Mouse (Mus musculus): ENCODE data around the gene Prg2. TPM values are rescaled to one million over a fixed set of nuclear protein-coding genes. Genes with fewer than 3 reads are reported as not detected.

Gene Prg2
- total and polyA plus RNA-seq, 3 experiments = 0.17 to 0.42 TPM; not detected in 1

DNA sequence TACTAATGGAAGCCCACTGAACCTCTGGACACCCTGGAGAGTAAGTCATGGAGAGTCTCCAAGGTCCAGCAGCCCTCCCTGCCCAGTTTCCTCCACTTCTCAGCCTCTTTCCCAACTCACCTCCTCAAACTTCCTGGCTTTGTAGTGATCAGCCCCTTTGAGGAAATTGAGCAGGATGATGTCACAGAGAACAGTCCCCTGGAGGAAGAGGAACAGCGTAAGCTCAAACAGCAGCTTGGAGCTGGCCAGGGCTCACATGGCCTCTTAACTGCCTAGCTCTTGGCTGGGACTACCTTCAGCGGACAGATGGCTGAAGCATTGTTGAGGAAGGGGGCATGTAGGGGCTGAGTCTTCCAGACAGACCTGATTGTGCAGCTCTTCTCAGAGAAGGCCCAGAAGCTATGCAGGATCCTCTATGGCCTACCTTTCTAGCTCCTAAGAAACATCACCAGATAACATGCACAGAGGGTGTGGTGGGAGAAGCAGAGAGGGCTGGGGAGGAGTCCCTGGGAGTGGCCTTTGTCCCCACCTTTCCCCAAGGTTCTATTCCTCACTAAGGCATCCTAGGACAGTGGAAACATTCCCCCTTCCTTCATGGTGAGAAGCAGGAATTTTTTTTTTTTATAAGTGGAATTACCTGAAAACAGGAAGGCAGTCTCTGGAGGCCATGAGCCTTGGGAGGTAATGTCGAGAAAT, 19.4 kb downstream of the Prg2 start:
- H3K4me3 ChIP-seq (ENCODE audit: control insufficient read depth in 1 of 2, insufficient read depth in 1 of 2, low read depth in 2 of 2, low read length in 2 of 2) = no peak overlapping the region
- H3K9ac ChIP-seq (ENCODE audit: control insufficient read depth, low read depth, low read length, poor library complexity, severe bottlenecking) = no peak overlapping the region
- H3K4me1 ChIP-seq (ENCODE audit: control insufficient read depth in 1 of 2, insufficient read depth in 2 of 2, low read length in 2 of 2) = peaks cover 0 to 10% of the 10 kb centered on the region in 2 experiments; a peak in 3 of 4 replicates
- no peaks in the 10 kb centered on the region for H3K9me3 ChIP-seq (replicated peaks; ENCODE audit: insufficient read depth, low read length)
- TF ChIP-seq ZKSCAN1 (IDR thresholded peaks at IDR 0.05; ENCODE audit: low read depth, low read length) = no peak
- TF ChIP-seq ELF1 (IDR thresholded peaks at IDR 0.05; ENCODE audit: low read depth, low read length) = no peak
- TF ChIP-seq RAD21 (IDR thresholded peaks at IDR 0.05; ENCODE audit: low read depth, low read length) = no peak
- TF ChIP-seq POLR2AphosphoS5 (IDR thresholded peaks at IDR 0.05; ENCODE audit: borderline replicate concordance, low read depth, low read length) = no peak
- no peak for TF ChIP-seq E2F4 (IDR thresholded peaks at IDR 0.05; ENCODE audit: borderline replicate concordance, low read depth, low read length)
- no peak for TF ChIP-seq MYC (IDR thresholded peaks at IDR 0.05; ENCODE audit: low read depth, low read length)
- TF ChIP-seq GATA1 (IDR thresholded peaks at IDR 0.05; ENCODE audit: low read depth, low read length) = no peak
- no peak for TF ChIP-seq EP300 (IDR thresholded peaks at IDR 0.05; ENCODE audit: low read depth in 1 of 2, low read length in 2 of 2)
- no peak for TF ChIP-seq ZNF384 (IDR thresholded peaks at IDR 0.05; ENCODE audit: low read depth, low read length)
- no peak for TF ChIP-seq BHLHE40 (IDR thresholded peaks at IDR 0.05; ENCODE audit: borderline replicate concordance, low read depth, low read length)
- no peak for TF ChIP-seq MAX (IDR thresholded peaks at IDR 0.05; ENCODE audit: low read length)
- no peak for TF ChIP-seq TBP (IDR thresholded peaks at IDR 0.05; ENCODE audit: low read depth, low read length)
- no peak for TF ChIP-seq NELFE (IDR thresholded peaks at IDR 0.05; ENCODE audit: low read depth, low read length)
- no peak for TF ChIP-seq USF2 (IDR thresholded peaks at IDR 0.05; ENCODE audit: borderline replicate concordance in 1 of 2, insufficient read depth in 1 of 2, low read depth in 1 of 2, low read length in 2 of 2)
- no peak for TF ChIP-seq MEF2A (IDR thresholded peaks at IDR 0.05; ENCODE audit: extremely low read depth, insufficient replicate concordance, low read depth, low read length, poor library complexity, severe bottlenecking)
- TF ChIP-seq MYB (IDR thresholded peaks at IDR 0.05; ENCODE audit: low read depth, low read length) = no peak
- TF ChIP-seq NRF1 (IDR thresholded peaks at IDR 0.05; ENCODE audit: insufficient read depth, low read depth, low read length, poor library complexity, severe bottlenecking) = no peak
- H3K36me3 ChIP-seq (ENCODE audit: control insufficient read depth in 1 of 2, insufficient read depth in 2 of 2, low read length in 2 of 2) = no peaks in the 10 kb centered on the region
- no peaks in the 10 kb centered on the region; a peak in 1 of 4 replicates for H3K27me3 ChIP-seq (ENCODE audit: control insufficient read depth in 1 of 2, insufficient read depth in 2 of 2, low read length in 2 of 2)
- no peak overlapping the region for H3K27ac ChIP-seq (ENCODE audit: control insufficient read depth, low read depth, low read length)
- H3K79me2 ChIP-seq (ENCODE audit: control insufficient read depth, insufficient read depth, low read length, poor library complexity) = no peaks in the 10 kb centered on the region
- no peak for DNase-seq (ENCODE audit: low read depth, low spot score)

DNA sequence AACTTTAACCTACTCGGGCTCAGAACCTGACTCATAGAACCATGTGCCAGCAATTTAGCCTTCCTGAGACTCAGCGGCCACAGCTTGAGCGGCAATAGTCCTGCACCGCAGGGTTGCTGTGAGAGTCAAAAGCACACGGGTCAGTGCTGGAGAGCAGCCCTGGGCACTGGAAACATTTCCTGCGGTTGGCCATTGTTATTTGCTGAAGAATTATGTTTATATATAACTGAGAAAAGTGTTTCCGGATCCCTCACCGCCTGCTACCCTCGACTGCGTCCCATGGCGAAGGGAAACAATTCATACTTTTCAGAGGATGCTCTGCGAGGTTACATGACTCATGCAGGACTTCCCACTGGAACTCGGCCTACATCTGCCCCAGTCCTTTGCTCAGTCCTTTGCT, 21.2 kb downstream of the Prg2 start:
- Histone ChIP-seq H3K9me3 (replicated peaks; ENCODE audit: insufficient read depth, low read length) (no peaks in the 10 kb centered on the region), H3K27me3 (ENCODE audit: control insufficient read depth in 1 of 2, insufficient read depth in 2 of 2, low read length in 2 of 2) (no peaks in the 10 kb centered on the region), H3K9ac (ENCODE audit: control insufficient read depth, low read depth, low read length, poor library complexity, severe bottlenecking) (no peak overlapping the region), H3K27ac (ENCODE audit: control insufficient read depth, low read depth, low read length) (no peak overlapping the region), H3K36me3 (ENCODE audit: control insufficient read depth in 1 of 2, insufficient read depth in 2 of 2, low read length in 2 of 2) (no peaks in the 10 kb centered on the region), H3K79me2 (ENCODE audit: control insufficient read depth, insufficient read depth, low read length, poor library complexity) (no peaks in the 10 kb centered on the region), H3K4me3 (ENCODE audit: control insufficient read depth in 1 of 2, insufficient read depth in 1 of 2, low read depth in 2 of 2, low read length in 2 of 2) (no peak overlapping the region), H3K4me1 (ENCODE audit: control insufficient read depth in 1 of 2, insufficient read depth in 2 of 2, low read length in 2 of 2) (peaks cover 0 to 10% of the 10 kb centered on the region in 2 experiments; a peak in 3 of 4 replicates)
- no peak for DNase-seq (ENCODE audit: low read depth, low spot score)
- no peak for TF ChIP-seq SMC3 (IDR thresholded peaks at IDR 0.05; ENCODE audit: low read depth, low read length)
- TF ChIP-seq UBTF (IDR thresholded peaks at IDR 0.05; ENCODE audit: borderline replicate concordance, insufficient read depth, low read depth, low read length) = no peak
- no peak for TF ChIP-seq USF2 (IDR thresholded peaks at IDR 0.05; ENCODE audit: borderline replicate concordance in 1 of 2, insufficient read depth in 1 of 2, low read depth in 1 of 2, low read length in 2 of 2)
- no peak for TF ChIP-seq ZC3H11A (IDR thresholded peaks at IDR 0.05; ENCODE audit: low read depth, low read length)
- no peak for TF ChIP-seq ELF1 (IDR thresholded peaks at IDR 0.05; ENCODE audit: low read depth, low read length)
- TF ChIP-seq MYC (IDR thresholded peaks at IDR 0.05; ENCODE audit: low read depth, low read length) = no peak
- no peak for TF ChIP-seq E2F4 (IDR thresholded peaks at IDR 0.05; ENCODE audit: borderline replicate concordance, low read depth, low read length)
- TF ChIP-seq KAT2A (conservative IDR thresholded peaks at IDR 0.05; ENCODE audit: low read depth, low read length) = no peak
- no peak for TF ChIP-seq GATA1 (IDR thresholded peaks at IDR 0.05; ENCODE audit: low read depth, low read length)
- no peak for TF ChIP-seq TCF12 (IDR thresholded peaks at IDR 0.05; ENCODE audit: low read depth, low read length)
- TF ChIP-seq RAD21 (IDR thresholded peaks at IDR 0.05; ENCODE audit: low read depth, low read length) = no peak
- no peak for TF ChIP-seq MAX (IDR thresholded peaks at IDR 0.05; ENCODE audit: low read length)
- TF ChIP-seq JUND (IDR thresholded peaks at IDR 0.05; ENCODE audit: low read depth, low read length) = no peak
- TF ChIP-seq ZNF384 (IDR thresholded peaks at IDR 0.05; ENCODE audit: low read depth, low read length) = no peak
- no peak for TF ChIP-seq BHLHE40 (IDR thresholded peaks at IDR 0.05; ENCODE audit: borderline replicate concordance, low read depth, low read length)
- TF ChIP-seq MAFK (IDR thresholded peaks at IDR 0.05; ENCODE audit: borderline replicate concordance, low read depth, low read length) = no peak
- TF ChIP-seq USF1 (IDR thresholded peaks at IDR 0.05; ENCODE audit: low read depth, low read length) = no peak

All from MEL (cell line).